In the genomic region with DNA sequence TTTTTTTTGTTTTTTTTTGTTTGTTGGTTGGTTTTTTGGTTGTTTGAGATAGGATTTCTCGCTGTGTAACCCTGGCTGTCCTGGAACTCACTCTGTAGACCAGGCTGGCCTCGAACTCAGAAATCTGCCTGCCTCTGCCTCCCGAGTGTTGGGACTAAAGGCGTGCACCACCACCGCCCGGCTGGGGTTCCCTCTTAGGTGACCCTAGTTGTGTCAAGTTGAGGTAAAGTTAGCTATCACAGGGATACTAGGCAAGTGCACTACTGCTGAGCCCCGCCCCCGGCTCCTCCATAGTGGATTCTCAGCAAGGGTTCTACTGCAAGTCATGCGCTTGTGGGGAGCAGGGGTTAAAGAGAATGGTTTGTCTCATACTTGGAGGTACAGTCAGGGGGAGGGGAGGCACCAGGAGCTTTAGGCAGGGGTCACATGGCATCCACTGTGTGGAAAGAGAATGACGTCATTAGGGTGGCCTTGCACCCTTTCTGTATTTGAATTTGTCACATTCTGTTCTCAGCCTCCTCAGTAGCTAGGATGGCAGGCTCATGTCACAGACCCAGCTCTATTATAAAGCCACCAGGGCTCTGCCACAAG, we compare ENCODE assay signal across 14 mouse cellular contexts. TPM values are rescaled to one million over a fixed set of nuclear protein-coding genes. Genes with fewer than 3 reads are reported as not detected.
DNase-seq lines count a peak whose midpoint lies in the region; ATAC-seq and TF ChIP-seq lines count a peak whose summit lies in the region.
"Had no signal": no experiment of that assay in that cellular context is flagged by ENCODE, and none has a peak within 500 bp of the region (broad histone marks: within the 10 kb centered on the region; RNA-seq: fewer than 3 reads in every experiment).

No protein-coding gene starts in this region.

- ATAC-seq in kidney, postnatal 0 days (replicated peaks; ENCODE audit: low FRiP score, low read depth): 0 out of 2 replicates have a peak, but pooled peaks have one; percentile 6
- no peak for ATAC-seq in heart, embryonic 14.5 days (ENCODE audit: insufficient number of reproducible peaks, insufficient read depth, low FRiP score, low read depth)
- ATAC-seq in megakaryocyte-erythroid progenitor cell, adult 5-6 weeks (replicated peaks; ENCODE audit: low FRiP score, low TSS enrichment, poor library complexity, severe bottlenecking): no peak
- ATAC-seq: midbrain, embryonic 16.5 days had no signal

- no peak overlapping the region for H3K9ac ChIP-seq in kidney, postnatal 0 days (ENCODE audit: low read depth, low read length)
- no peak overlapping the region for H3K9ac ChIP-seq in heart, embryonic 14.5 days (ENCODE audit: low read length)
- H3K9ac ChIP-seq: hindbrain, embryonic 14.5 days; liver, embryonic 13.5 days had no signal

- no peak overlapping the region for H3K4me3 ChIP-seq in kidney, postnatal 0 days (replicated peaks; ENCODE audit: low read depth, low read length)
- no peak overlapping the region for H3K4me3 ChIP-seq in heart, embryonic 14.5 days (ENCODE audit: control insufficient read depth in 1 of 2, insufficient read depth in 1 of 2, low read depth in 1 of 2, low read length in 2 of 2)
- H3K4me3 ChIP-seq: liver, embryonic 13.5 days had no signal

- H3K4me1 ChIP-seq in kidney, postnatal 0 days (replicated peaks; ENCODE audit: insufficient read depth, low read length): peaks cover 9% of the 10 kb centered on the region; the same call in 1 of the 2 replicates
- H3K4me1 ChIP-seq in heart, embryonic 14.5 days (ENCODE audit: control insufficient read depth in 2 of 2, insufficient read depth in 2 of 2, low read length in 2 of 2): peaks cover 27 to 28% of the 10 kb centered on the region in 2 experiments

- H3K36me3 ChIP-seq in kidney, postnatal 0 days (ENCODE audit: insufficient read depth, low read length): no peaks in the 10 kb centered on the region
- H3K36me3 ChIP-seq in heart, embryonic 14.5 days (ENCODE audit: control insufficient read depth, insufficient read depth, low read length): peaks cover 5% of the 10 kb centered on the region; the same call in 1 of the 2 replicates
- H3K36me3 ChIP-seq: liver, embryonic 13.5 days had no signal

- TF ChIP-seq CTCF in kidney, postnatal 0 days (IDR thresholded peaks at IDR 0.05; ENCODE audit: low read depth): no peak

- H3K4me2 ChIP-seq in kidney, postnatal 0 days (ENCODE audit: low read length): no peak overlapping the region
- H3K4me2 ChIP-seq in heart, embryonic 14.5 days (ENCODE audit: low read length): no peak overlapping the region
- H3K4me2 ChIP-seq: hindbrain, embryonic 14.5 days; liver, embryonic 13.5 days had no signal

- WGBS in kidney, postnatal 0 days: 90% methylated on average over 10 of the region's 10 CpGs
- 86% methylated on average over 10 of the region's 10 CpGs for WGBS in heart, embryonic 14.5 days

- no peaks in the 10 kb centered on the region for H3K9me3 ChIP-seq in kidney, postnatal 0 days (replicated peaks; ENCODE audit: low read length)
- no peaks in the 10 kb centered on the region for H3K9me3 ChIP-seq in heart, embryonic 14.5 days (ENCODE audit: control insufficient read depth, low read length)
- H3K9me3 ChIP-seq: liver, embryonic 13.5 days had no signal

- no peak for DNase-seq in kidney, postnatal 0 days (ENCODE audit: low spot score)
- DNase-seq in kidney, postnatal 4 days: no peak
- DNase-seq in thymus, postnatal 14 days: peak; percentile 46
- no peak for DNase-seq in thymus, postnatal 10 days (ENCODE audit: low spot score in 2 of 2)
- peak; percentile 29 to 51 for DNase-seq in thymus, postnatal 36 days
- DNase-seq in right cerebral cortex, adult 2 months (ENCODE audit: low spot score in 2 of 2): no peak
- DNase-seq: cerebellum, adult 11 months; embryo, embryonic 11 days; liver, embryonic 13.5 days had no signal

- H3K27ac ChIP-seq in kidney, postnatal 0 days: no peak overlapping the region
- peak overlapping the region; percentile 15 to 56 for H3K27ac ChIP-seq in heart, embryonic 14.5 days (replicated peaks in 1 of 2; ENCODE audit: control insufficient read depth in 1 of 2, insufficient read depth in 1 of 2, low read depth in 2 of 2, low read length in 2 of 2)
- H3K27ac ChIP-seq: hindbrain, embryonic 14.5 days; liver, embryonic 13.5 days had no signal

- H3K27me3 ChIP-seq in kidney, postnatal 0 days (ENCODE audit: insufficient read depth, low read length): no peaks in the 10 kb centered on the region
- H3K27me3 ChIP-seq in heart, embryonic 14.5 days (ENCODE audit: control insufficient read depth, insufficient read depth, low read length): no peaks in the 10 kb centered on the region
- H3K27me3 ChIP-seq: liver, embryonic 13.5 days had no signal

RNA-seq across cellular contexts. Expression of a gene that starts 9.3 kb away (rescaled TPM):
- polyA plus RNA-seq in kidney, postnatal 0 days (2015; fragmentation: Nextera tagmentation; extraction: Ambion mirVana): 76.5 and 80.5 TPM in 2 replicates
- 66.4 and 67.9 TPM in 2 replicates for polyA plus RNA-seq in heart, embryonic 14.5 days (2014; fragmentation: Nextera tagmentation; extraction: Ambion mirVana)
- total RNA-seq in megakaryocyte-erythroid progenitor cell, adult 5-6 weeks (2014; fragmentation: Nextera tagmentation): 25.8 and 30.7 TPM in 2 replicates
- total RNA-seq in megakaryocyte-erythroid progenitor cell, adult 5-6 weeks (2017): 22.6 and 23.7 TPM in 2 replicates

RNA-seq across cellular contexts. Expression of a gene that starts 17.7 kb away (rescaled TPM):
- polyA plus RNA-seq in kidney, postnatal 0 days (2015; fragmentation: Nextera tagmentation; extraction: Ambion mirVana): 57.3 and 63.0 TPM in 2 replicates
- polyA plus RNA-seq in heart, embryonic 14.5 days (2014; fragmentation: Nextera tagmentation; extraction: Ambion mirVana): 0.30 TPM in 1 of 2 replicates, not detected in the other
- total RNA-seq in megakaryocyte-erythroid progenitor cell, adult 5-6 weeks (2014; fragmentation: Nextera tagmentation): 0.42 TPM in 1 of 2 replicates, not detected in the other
- not detected in 2 replicates for total RNA-seq in megakaryocyte-erythroid progenitor cell, adult 5-6 weeks (2017)
- total RNA-seq: gastrocnemius, adult 18-20 months had no signal

RNA-seq across cellular contexts. Expression of a gene that starts 37.9 kb away (rescaled TPM):
- polyA plus RNA-seq in kidney, postnatal 0 days (2015; fragmentation: Nextera tagmentation; extraction: Ambion mirVana): 113 and 125 TPM in 2 replicates
- 103 and 109 TPM in 2 replicates for polyA plus RNA-seq in heart, embryonic 14.5 days (2014; fragmentation: Nextera tagmentation; extraction: Ambion mirVana)
- total RNA-seq in megakaryocyte-erythroid progenitor cell, adult 5-6 weeks (2014; fragmentation: Nextera tagmentation): 76.3 and 86.0 TPM in 2 replicates
- 67.3 and 88.4 TPM in 2 replicates for total RNA-seq in megakaryocyte-erythroid progenitor cell, adult 5-6 weeks (2017)

RNA-seq across cellular contexts. Expression of a gene that starts 38.6 kb away (rescaled TPM):
- polyA plus RNA-seq in kidney, postnatal 0 days (2015; fragmentation: Nextera tagmentation; extraction: Ambion mirVana): 31.4 and 37.8 TPM in 2 replicates
- 94.7 and 96.9 TPM in 2 replicates for polyA plus RNA-seq in heart, embryonic 14.5 days (2014; fragmentation: Nextera tagmentation; extraction: Ambion mirVana)
- total RNA-seq in megakaryocyte-erythroid progenitor cell, adult 5-6 weeks (2014; fragmentation: Nextera tagmentation): 5.7 and 7.4 TPM in 2 replicates
- total RNA-seq in megakaryocyte-erythroid progenitor cell, adult 5-6 weeks (2017): 8.5 and 11.3 TPM in 2 replicates

RNA-seq across cellular contexts. Expression of a gene that starts 42.0 kb away (rescaled TPM):
- 8.7 and 10.6 TPM in 2 replicates for polyA plus RNA-seq in kidney, postnatal 0 days (2015; fragmentation: Nextera tagmentation; extraction: Ambion mirVana)
- 7.6 and 12.6 TPM in 2 replicates for polyA plus RNA-seq in heart, embryonic 14.5 days (2014; fragmentation: Nextera tagmentation; extraction: Ambion mirVana)
- 50.7 and 81.7 TPM in 2 replicates for total RNA-seq in megakaryocyte-erythroid progenitor cell, adult 5-6 weeks (2014; fragmentation: Nextera tagmentation)
- 55.3 and 86.3 TPM in 2 replicates for total RNA-seq in megakaryocyte-erythroid progenitor cell, adult 5-6 weeks (2017)

Comparison
In these comparisons a context has a peak if more than half of its experiments do, and no peak if none do; other contexts are left out.
1. DNase-seq: peak in thymus, postnatal 14 days (single experiment) and thymus, postnatal 36 days (2 of 2); none in kidney, postnatal 0 days (single experiment), kidney, postnatal 4 days (0 of 2), thymus, postnatal 10 days (0 of 2) and right cerebral cortex, adult 2 months (0 of 2).
2. RNA of a gene that starts 17.7 kb away (polyA plus RNA-seq): 57.3 to 63.0 TPM in kidney, postnatal 0 days; 0.30 TPM in heart, embryonic 14.5 days; every median in the first group is over 10 times any median in the second.